11 mouse cellular contexts compared by ENCODE assay signal in the genomic region with DNA sequence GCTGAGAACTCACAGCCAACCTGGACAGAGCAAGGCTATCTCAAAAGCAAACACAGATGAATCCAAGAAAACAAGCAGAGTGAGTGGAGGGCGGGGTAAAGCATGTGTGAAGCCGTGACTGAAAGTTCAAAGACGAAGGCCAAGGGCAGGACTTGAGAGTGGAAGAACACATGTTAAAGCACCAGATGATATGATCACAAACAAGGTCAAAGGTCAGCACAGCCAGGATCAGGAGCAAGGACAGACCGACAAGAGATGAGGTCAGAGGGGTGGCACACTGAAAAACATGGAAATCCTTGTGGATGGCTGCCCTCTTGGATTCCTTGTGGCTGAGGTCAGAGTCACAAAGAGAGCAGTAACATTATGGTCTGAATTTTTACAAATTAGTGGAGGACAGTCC.
"Had no signal": no experiment of that assay in that cellular context is flagged by ENCODE, and none has a peak within 500 bp of the region (broad histone marks: within the 10 kb centered on the region; RNA-seq: fewer than 3 reads in every experiment).

No protein-coding gene starts in this region.

- H3K27me3 ChIP-seq: limb, embryonic 13.5 days; liver, embryonic 13.5 days; midbrain, embryonic 13.5 days had no signal

- DNase-seq: kidney, postnatal 10 days; kidney, postnatal 4 days; left cerebral cortex, postnatal 4 days; liver, embryonic 13.5 days; lung, adult 18-20 months; thymus, adult 2 months; thymus, postnatal 25 days had no signal

- H3K27ac ChIP-seq: layer of hippocampus, adult 2 months; limb, embryonic 13.5 days; liver, embryonic 13.5 days; midbrain, embryonic 13.5 days; stomach, postnatal 0 days had no signal

- H3K36me3 ChIP-seq: limb, embryonic 13.5 days; liver, embryonic 13.5 days; midbrain, embryonic 13.5 days had no signal

- H3K9ac ChIP-seq: limb, embryonic 13.5 days; liver, embryonic 13.5 days; midbrain, embryonic 13.5 days had no signal

- H3K4me1 ChIP-seq: limb, embryonic 13.5 days; liver, embryonic 13.5 days; midbrain, embryonic 13.5 days had no signal

- H3K4me3 ChIP-seq: layer of hippocampus, adult 2 months; limb, embryonic 13.5 days; liver, embryonic 13.5 days; midbrain, embryonic 13.5 days had no signal
